Mouse (Mus musculus): ENCODE measurements at regions not wholly inside any gene's neighbourhood (a gene's known extent, or its start where the extent isn't known, plus 50 kb on each side); places are given as distances from the start of the nearest gene placed in this dataset.

DNA sequence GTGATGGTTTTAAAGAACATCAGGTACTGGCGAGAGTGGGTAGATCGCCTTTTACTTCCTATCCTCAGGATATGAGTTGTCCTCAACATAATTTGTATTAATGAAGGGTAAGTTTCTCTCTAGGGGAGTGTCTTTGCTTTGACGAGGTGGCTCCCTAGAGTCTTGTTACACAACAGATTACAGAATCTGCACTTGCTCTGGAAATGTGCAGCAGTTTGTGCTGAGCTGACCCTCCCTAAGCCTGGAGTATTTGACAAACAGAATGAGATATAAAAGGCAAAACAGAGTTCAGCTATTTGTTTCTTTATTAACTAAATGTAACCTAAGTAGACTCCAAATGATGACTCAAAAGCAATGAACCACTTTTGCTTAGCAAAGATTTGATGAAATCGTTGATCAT lies 136.8 kb upstream of the Mocs2 start:
- no peak overlapping the region for H3K4me3 ChIP-seq (replicated peaks)
- H3K9me3 ChIP-seq (replicated peaks): no peaks in the 10 kb centered on the region
- ATAC-seq (replicated peaks; ENCODE audit: low FRiP score): no peak
- H3K27me3 ChIP-seq: no peaks in the 10 kb centered on the region
- WGBS: 58% methylated on average over 4 of the region's 4 CpGs
- H3K9ac ChIP-seq: no peak overlapping the region
- peaks cover 8% of the 10 kb centered on the region; the same call in 1 of the 2 replicates for H3K4me1 ChIP-seq
- no peak overlapping the region for H3K4me2 ChIP-seq
- no peaks in the 10 kb centered on the region for H3K36me3 ChIP-seq
- peak overlapping the region; percentile 86; the same call in 1 of the 2 replicates for H3K27ac ChIP-seq

DNA sequence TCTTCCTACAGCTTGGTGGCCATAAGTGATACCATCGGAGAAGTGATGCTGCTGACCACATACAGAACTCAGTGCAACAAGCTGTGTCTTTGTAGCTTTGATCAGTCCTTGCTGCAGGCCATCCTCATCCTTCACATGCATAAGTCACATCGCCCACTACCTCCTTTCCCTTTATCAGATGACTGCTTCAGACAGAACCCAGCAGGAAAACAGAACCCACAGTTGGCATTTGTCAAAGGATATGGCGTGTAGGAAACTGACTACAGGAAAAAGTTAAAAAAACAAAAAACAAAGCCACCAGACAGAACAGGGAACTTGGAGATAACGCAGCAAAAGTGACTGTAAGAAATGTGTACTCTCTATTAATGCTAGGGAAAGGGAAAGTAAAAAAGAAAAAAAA lies 136.1 kb upstream of the Mocs2 start:
- Histone ChIP-seq H3K4me3 (replicated peaks) (no peak overlapping the region), H3K9ac (no peak overlapping the region), H3K36me3 (no peaks in the 10 kb centered on the region), H3K27me3 (no peaks in the 10 kb centered on the region), H3K4me1 (peaks cover 8% of the 10 kb centered on the region; the same call in 1 of the 2 replicates), H3K9me3 (replicated peaks) (no peaks in the 10 kb centered on the region), H3K4me2 (no peak overlapping the region), H3K27ac (no peak overlapping the region)
- WGBS: 70% methylated on average over 4 of the region's 4 CpGs
- ATAC-seq (replicated peaks; ENCODE audit: low FRiP score): no peak

DNA sequence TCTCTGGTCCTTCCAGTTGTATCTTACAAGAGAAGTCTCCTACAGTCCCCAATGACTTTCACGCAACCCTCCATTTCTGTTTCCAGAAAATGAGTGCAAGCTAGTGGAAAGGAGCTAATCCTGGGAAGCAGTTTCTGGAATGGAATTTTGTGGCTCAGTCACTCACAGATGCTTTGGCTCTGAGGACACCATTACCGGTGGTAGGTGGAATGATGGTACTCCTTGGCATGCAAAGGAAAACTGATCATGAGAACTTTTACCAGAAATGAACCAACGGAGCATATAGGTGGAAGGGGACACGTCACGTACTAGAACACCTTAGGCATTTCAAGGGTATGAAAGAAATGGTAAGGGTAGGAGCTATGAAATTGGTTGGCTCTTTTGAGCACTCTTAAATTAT lies 135.1 kb upstream of the Mocs2 start:
- Histone ChIP-seq H3K36me3 (no peaks in the 10 kb centered on the region), H3K9ac (no peak overlapping the region), H3K4me1 (peaks cover 8% of the 10 kb centered on the region; the same call in 1 of the 2 replicates), H3K4me2 (no peak overlapping the region), H3K4me3 (replicated peaks) (no peak overlapping the region), H3K9me3 (replicated peaks) (no peaks in the 10 kb centered on the region), H3K27ac (no peak overlapping the region), H3K27me3 (no peaks in the 10 kb centered on the region)
- ATAC-seq (replicated peaks; ENCODE audit: low FRiP score): no peak
- WGBS: 93% methylated on average over 5 of the region's 5 CpGs

DNA sequence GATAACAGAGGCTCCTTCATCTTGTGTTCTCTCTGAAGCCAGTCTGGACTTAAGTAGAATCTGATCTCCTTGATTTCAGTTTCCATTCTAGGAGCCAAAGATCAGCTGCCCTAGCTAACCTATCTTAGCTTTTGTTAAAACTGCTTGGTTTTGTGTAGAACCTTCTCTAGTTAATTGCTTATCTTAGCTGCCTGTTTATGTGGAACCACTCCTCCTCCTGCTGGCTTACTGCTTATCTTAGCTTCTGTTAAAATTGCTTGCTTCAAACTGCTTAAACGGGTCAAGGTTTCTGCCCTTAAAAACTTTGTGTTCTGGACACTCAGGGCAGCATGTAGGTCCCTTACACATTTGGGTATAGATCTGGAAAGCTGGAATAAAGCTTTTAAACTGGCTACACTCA lies 133.7 kb upstream of the Mocs2 start:
- Histone ChIP-seq H3K27ac (no peak overlapping the region), H3K4me2 (no peak overlapping the region), H3K9me3 (replicated peaks) (no peaks in the 10 kb centered on the region), H3K27me3 (no peaks in the 10 kb centered on the region), H3K36me3 (no peaks in the 10 kb centered on the region), H3K4me1 (peaks cover 8% of the 10 kb centered on the region; the same call in 1 of the 2 replicates), H3K4me3 (replicated peaks) (no peak overlapping the region), H3K9ac (no peak overlapping the region)
- ATAC-seq (replicated peaks; ENCODE audit: low FRiP score): no peak
- 79% methylated on average over 1 of the region's 1 CpGs for WGBS

DNA sequence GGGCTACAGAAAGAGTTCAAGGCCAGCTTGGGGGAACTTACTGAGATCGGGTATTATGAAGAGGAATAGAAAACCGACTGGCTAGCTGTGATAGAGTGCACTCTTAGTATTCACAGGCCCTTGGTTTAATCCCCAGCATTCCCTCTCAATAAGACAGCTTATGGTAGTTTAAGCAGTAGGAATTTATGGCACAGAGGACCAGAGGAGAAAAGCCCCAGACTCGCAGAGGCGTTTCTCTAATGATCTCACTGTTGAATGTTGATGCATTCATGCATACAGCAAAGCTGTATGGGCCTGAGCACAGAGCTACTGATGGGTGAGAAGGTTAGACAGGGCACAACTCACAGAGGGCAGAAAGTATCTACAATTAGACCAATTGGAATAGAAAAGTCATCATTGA lies 132.7 kb upstream of the Mocs2 start:
- 58% methylated on average over 4 of the region's 4 CpGs for WGBS
- no peak overlapping the region for H3K27ac ChIP-seq
- no peak for ATAC-seq (replicated peaks; ENCODE audit: low FRiP score)
- no peaks in the 10 kb centered on the region for H3K36me3 ChIP-seq
- H3K4me1 ChIP-seq: peaks cover 8% of the 10 kb centered on the region; the same call in 1 of the 2 replicates
- no peak overlapping the region for H3K9ac ChIP-seq
- no peak overlapping the region for H3K4me2 ChIP-seq
- no peaks in the 10 kb centered on the region for H3K27me3 ChIP-seq
- no peak overlapping the region for H3K4me3 ChIP-seq (replicated peaks)
- no peaks in the 10 kb centered on the region for H3K9me3 ChIP-seq (replicated peaks)

DNA sequence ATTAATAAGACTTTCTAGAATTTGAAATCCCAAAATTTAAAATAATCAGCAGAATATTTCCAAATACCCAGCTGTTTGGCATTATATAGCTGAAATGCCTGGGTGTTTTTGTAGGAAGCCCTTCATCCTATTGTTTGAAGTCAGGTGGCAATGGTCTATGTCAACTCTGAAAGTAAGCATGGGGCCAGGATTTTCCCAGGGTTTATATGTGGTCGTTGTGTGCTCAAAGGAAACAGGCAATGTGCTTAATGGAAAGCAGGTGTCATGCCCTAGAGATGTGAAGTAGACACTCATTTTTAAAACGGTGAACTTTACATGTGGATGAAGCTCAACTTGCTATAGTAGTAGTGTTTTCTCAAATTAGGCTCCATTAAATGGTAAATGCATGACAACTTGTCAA lies 105.4 kb upstream of the Mocs2 start:
- H3K9me3 ChIP-seq (replicated peaks): no peaks in the 10 kb centered on the region
- WGBS: 69% methylated on average over 2 of the region's 2 CpGs

DNA sequence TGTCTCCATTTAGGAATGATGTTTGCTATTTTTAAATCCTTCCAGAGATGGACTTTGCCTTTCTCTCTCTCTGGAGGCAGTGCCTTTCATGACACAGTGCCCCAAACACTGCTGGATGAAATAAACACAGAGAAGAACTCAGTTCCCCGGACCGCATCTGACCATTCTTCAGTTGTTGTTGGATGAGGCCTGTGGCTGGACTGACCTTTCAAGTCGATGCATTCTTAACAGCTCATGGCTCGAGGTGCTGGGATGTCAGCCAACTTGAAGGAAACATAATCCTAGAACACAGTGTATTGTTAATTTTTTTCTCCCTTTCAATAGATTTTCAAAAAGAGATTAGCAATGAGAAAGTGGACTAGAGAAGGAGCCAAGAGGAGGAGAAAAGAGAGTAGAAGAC lies 98.3 kb upstream of the Mocs2 start:
- ATAC-seq (replicated peaks; ENCODE audit: low FRiP score): no peak
- Histone ChIP-seq H3K36me3 (no peaks in the 10 kb centered on the region), H3K4me2 (no peak overlapping the region), H3K9me3 (replicated peaks) (no peaks in the 10 kb centered on the region), H3K9ac (no peak overlapping the region), H3K27ac (no peak overlapping the region), H3K27me3 (no peaks in the 10 kb centered on the region), H3K4me3 (replicated peaks) (no peak overlapping the region), H3K4me1 (no peaks in the 10 kb centered on the region)
- 71% methylated on average over 4 of the region's 4 CpGs for WGBS

More for the DNA sequence above, 105.4 kb upstream of the Mocs2 start:
- Histone ChIP-seq H3K4me2 (no peak overlapping the region), H3K27ac (no peak overlapping the region), H3K4me1 (no peaks in the 10 kb centered on the region), H3K9ac (no peak overlapping the region), H3K36me3 (no peaks in the 10 kb centered on the region), H3K27me3 (no peaks in the 10 kb centered on the region), H3K4me3 (replicated peaks) (no peak overlapping the region)
- ATAC-seq (replicated peaks; ENCODE audit: low FRiP score): no peak

DNA sequence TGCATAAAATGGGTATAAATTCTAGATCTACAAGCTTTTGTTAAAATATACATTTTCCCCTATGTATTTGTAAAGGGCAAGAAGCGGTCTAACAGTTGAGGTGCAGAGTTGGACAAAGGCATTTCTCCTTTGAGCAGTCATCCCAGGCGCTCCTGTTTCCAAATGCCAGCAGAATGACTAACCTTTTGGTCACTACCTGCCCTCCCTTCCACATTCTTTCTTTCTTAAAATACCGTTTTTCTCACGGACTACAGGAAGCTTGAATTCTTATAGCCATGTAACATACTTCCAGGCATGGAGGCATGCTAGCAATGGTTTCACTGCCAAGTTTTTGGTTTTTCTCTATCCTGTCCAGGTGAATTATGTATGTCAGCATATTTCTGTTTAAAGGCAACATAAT lies 91.2 kb upstream of the Mocs2 start:
- no peak overlapping the region for H3K4me3 ChIP-seq (replicated peaks)
- 68% methylated on average over 4 of the region's 4 CpGs for WGBS
- no peaks in the 10 kb centered on the region for H3K9me3 ChIP-seq (replicated peaks)
- no peaks in the 10 kb centered on the region for H3K27me3 ChIP-seq
- H3K4me1 ChIP-seq: no peaks in the 10 kb centered on the region
- H3K9ac ChIP-seq: no peak overlapping the region
- ATAC-seq (replicated peaks; ENCODE audit: low FRiP score): no peak
- no peak overlapping the region for H3K4me2 ChIP-seq
- no peaks in the 10 kb centered on the region for H3K36me3 ChIP-seq
- no peak overlapping the region for H3K27ac ChIP-seq

DNA sequence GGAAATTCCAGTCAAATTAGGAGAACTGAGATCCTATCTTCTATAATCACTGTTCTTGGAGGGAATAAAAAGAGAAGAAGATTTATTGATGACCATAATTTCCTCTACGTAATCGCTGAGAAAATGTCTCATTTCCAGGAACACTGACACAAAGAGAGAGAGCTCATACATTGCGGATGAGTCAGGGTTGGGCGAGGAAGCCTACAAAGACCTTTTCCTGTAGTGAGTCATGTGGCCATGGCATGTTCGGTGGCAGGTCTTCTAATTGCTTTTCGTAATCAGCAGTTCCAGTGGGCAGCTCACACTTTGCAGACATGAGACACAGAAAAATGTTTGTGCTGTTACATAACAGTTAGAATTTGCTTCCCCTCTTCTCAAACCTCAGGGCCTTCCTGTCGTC lies 83.0 kb upstream of the Mocs2 start:
- no peak overlapping the region for H3K9ac ChIP-seq
- no peak overlapping the region for H3K4me2 ChIP-seq
- no peaks in the 10 kb centered on the region for H3K9me3 ChIP-seq (replicated peaks)
- H3K27ac ChIP-seq: no peak overlapping the region
- no peaks in the 10 kb centered on the region for H3K36me3 ChIP-seq
- H3K27me3 ChIP-seq: no peaks in the 10 kb centered on the region
- no peaks in the 10 kb centered on the region for H3K4me1 ChIP-seq
- WGBS: 72% methylated on average over 7 of the region's 7 CpGs
- H3K4me3 ChIP-seq (replicated peaks): no peak overlapping the region
- no peak for ATAC-seq (replicated peaks; ENCODE audit: low FRiP score)

DNA sequence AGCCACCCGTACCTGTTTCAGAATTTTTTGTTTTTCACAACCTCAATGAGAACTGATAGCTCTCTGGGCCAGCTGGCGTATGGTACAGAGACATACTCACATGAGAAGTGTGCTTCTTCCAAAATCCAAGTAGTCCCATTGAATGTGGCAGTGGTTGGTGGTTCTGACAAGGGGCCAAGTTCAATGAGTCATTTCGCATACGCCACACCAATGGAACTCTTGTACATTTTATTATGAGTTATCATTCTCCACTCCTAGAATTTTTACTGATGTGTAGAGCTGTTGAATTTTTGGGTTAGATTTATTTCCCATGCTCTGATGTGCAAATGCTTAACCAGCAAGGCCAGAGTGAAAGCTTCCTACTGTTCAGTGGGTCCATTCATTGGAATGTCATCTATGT lies 82.0 kb upstream of the Mocs2 start:
- H3K27me3 ChIP-seq: no peaks in the 10 kb centered on the region
- no peak overlapping the region for H3K4me3 ChIP-seq (replicated peaks)
- no peaks in the 10 kb centered on the region for H3K36me3 ChIP-seq
- H3K4me2 ChIP-seq: no peak overlapping the region
- WGBS: 97% methylated on average over 4 of the region's 4 CpGs
- H3K9me3 ChIP-seq (replicated peaks): no peaks in the 10 kb centered on the region
- H3K4me1 ChIP-seq: no peaks in the 10 kb centered on the region
- H3K27ac ChIP-seq: no peak overlapping the region
- ATAC-seq (replicated peaks; ENCODE audit: low FRiP score): no peak
- H3K9ac ChIP-seq: no peak overlapping the region

DNA sequence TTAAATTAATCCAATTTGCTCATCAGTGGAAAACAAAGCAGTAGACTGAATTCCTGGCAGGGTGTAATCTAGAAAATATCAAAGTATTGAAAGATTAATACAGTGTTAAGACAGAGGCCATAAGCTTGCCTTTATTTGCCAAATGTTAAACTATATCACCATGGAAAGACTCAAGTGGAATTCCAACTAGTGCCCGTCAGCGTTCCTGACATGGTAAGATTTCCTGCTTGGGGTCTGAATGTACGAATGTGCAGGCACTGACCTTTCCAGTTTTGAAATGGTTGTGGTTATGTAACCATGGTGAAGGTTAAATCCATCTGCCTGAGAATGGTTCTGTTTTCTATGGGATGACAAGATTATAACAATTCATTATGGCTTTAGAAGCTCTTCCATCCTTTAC lies 75.5 kb upstream of the Mocs2 start:
- Histone ChIP-seq H3K4me3 (replicated peaks) (no peak overlapping the region), H3K27me3 (no peaks in the 10 kb centered on the region), H3K9me3 (replicated peaks) (no peaks in the 10 kb centered on the region), H3K9ac (no peak overlapping the region), H3K4me1 (no peaks in the 10 kb centered on the region), H3K4me2 (no peak overlapping the region), H3K27ac (no peak overlapping the region), H3K36me3 (no peaks in the 10 kb centered on the region)
- no peak for ATAC-seq (replicated peaks; ENCODE audit: low FRiP score)
- WGBS: 83% methylated on average over 3 of the region's 3 CpGs

DNA sequence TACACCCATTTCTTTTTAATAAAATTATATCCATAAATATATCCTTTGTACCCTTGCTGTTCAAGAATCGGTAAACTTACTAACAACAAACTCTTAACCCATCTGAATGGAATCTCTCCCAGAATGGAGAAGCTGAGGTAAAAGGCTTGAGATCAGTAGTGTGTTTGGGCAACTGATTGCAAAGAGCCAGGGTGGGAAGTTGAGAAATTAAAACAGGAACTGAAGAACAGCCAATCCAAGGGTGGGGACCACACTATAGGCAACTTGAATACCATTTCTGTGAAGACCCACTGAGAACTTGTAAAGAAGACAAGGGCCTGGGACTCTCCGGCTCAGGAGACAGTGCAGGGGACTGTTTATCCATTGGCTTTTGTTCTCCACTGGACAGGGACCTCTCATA lies 72.2 kb upstream of the Mocs2 start:
- Histone ChIP-seq H3K9me3 (replicated peaks) (no peaks in the 10 kb centered on the region), H3K9ac (no peak overlapping the region), H3K27me3 (no peaks in the 10 kb centered on the region), H3K4me3 (replicated peaks) (no peak overlapping the region), H3K4me2 (no peak overlapping the region), H3K36me3 (no peaks in the 10 kb centered on the region), H3K4me1 (no peaks in the 10 kb centered on the region), H3K27ac (no peak overlapping the region)
- ATAC-seq (replicated peaks; ENCODE audit: low FRiP score): no peak
- WGBS: 91% methylated on average over 2 of the region's 2 CpGs

DNA sequence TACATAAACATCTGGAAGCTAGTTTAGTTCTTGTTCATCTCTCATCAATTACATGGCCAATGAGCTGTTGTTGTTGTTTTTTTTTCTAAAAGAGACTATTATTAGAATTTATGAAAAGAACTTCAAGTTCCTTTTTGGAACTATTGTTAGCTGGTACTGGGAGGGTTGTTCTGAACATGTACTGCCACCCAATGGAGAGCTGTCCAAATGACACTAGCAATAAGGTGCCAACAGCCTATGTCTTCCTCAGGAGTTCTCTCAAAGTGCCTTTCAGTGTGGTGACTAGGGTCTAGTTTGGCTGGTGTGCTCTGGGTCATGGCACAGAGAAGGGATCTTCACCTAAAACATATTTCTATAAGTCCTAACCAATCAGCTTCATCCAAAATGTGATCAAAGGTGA lies 60.6 kb upstream of the Mocs2 start:
- Histone ChIP-seq H3K4me1 (no peaks in the 10 kb centered on the region), H3K9ac (no peak overlapping the region), H3K27ac (no peak overlapping the region), H3K36me3 (no peaks in the 10 kb centered on the region), H3K27me3 (no peaks in the 10 kb centered on the region), H3K9me3 (replicated peaks) (no peaks in the 10 kb centered on the region), H3K4me2 (no peak overlapping the region), H3K4me3 (replicated peaks) (no peak overlapping the region)
- ATAC-seq (replicated peaks; ENCODE audit: low FRiP score): no peak

All from kidney, embryonic 15.5 days (tissue).